Mouse (Mus musculus): ENCODE results near the gene E330017A01Rik. TPM values are rescaled to one million over a fixed set of nuclear protein-coding genes. Genes with fewer than 3 reads are reported as not detected.

Gene E330017A01Rik
- polyA plus RNA-seq, 1 experiment = not detected

GRCm38 (mm10) chr16:58623944-58624343 is 14.6 kb downstream of the E330017A01Rik start:
- Histone ChIP-seq H3K27ac (ENCODE audit: insufficient read depth, low read depth, low read length) (no peak overlapping the region), H3K27me3 (replicated peaks; ENCODE audit: control insufficient read depth, insufficient read depth, low read length) (no peaks in the 10 kb centered on the region), H3K4me3 (ENCODE audit: insufficient read depth, low read depth, low read length) (no peak overlapping the region), H3K36me3 (ENCODE audit: control insufficient read depth, insufficient read depth, low read length) (no peaks in the 10 kb centered on the region), H3K4me1 (ENCODE audit: control insufficient read depth, insufficient read depth, low read length) (no peaks in the 10 kb centered on the region)
- TF ChIP-seq POLR2A (IDR thresholded peaks at IDR 0.05; ENCODE audit: low read depth, low read length) (no peak), CTCF (conservative IDR thresholded peaks at IDR 0.05; ENCODE audit: insufficient read depth, insufficient read length, low read depth, low read length) (peak; percentile 54)
- DNase-seq = peak; percentile 66
- WGBS = 55% methylated on average over 6 of the region's 6 CpGs

GRCm38 (mm10) chr16:58623114-58623513 is 15.4 kb downstream of the E330017A01Rik start:
- TF ChIP-seq CTCF (conservative IDR thresholded peaks at IDR 0.05; ENCODE audit: insufficient read depth, insufficient read length, low read depth, low read length) (no peak), POLR2A (IDR thresholded peaks at IDR 0.05; ENCODE audit: low read depth, low read length) (no peak)
- WGBS = 56% methylated on average over 4 of the region's 4 CpGs
- Histone ChIP-seq H3K27me3 (replicated peaks; ENCODE audit: control insufficient read depth, insufficient read depth, low read length) (no peaks in the 10 kb centered on the region), H3K4me1 (ENCODE audit: control insufficient read depth, insufficient read depth, low read length) (no peaks in the 10 kb centered on the region), H3K36me3 (ENCODE audit: control insufficient read depth, insufficient read depth, low read length) (no peaks in the 10 kb centered on the region), H3K27ac (ENCODE audit: insufficient read depth, low read depth, low read length) (peak overlapping the region; percentile 72), H3K4me3 (ENCODE audit: insufficient read depth, low read depth, low read length) (no peak overlapping the region)
- DNase-seq = peak; percentile 56

GRCm38 (mm10) chr16:58622377-58622776 is 16.2 kb downstream of the E330017A01Rik start:
- Histone ChIP-seq H3K4me1 (ENCODE audit: control insufficient read depth, insufficient read depth, low read length) (no peaks in the 10 kb centered on the region), H3K36me3 (ENCODE audit: control insufficient read depth, insufficient read depth, low read length) (no peaks in the 10 kb centered on the region), H3K4me3 (ENCODE audit: insufficient read depth, low read depth, low read length) (no peak overlapping the region), H3K27me3 (replicated peaks; ENCODE audit: control insufficient read depth, insufficient read depth, low read length) (no peaks in the 10 kb centered on the region), H3K27ac (ENCODE audit: insufficient read depth, low read depth, low read length) (no peak overlapping the region)
- TF ChIP-seq POLR2A (IDR thresholded peaks at IDR 0.05; ENCODE audit: low read depth, low read length) (no peak), CTCF (conservative IDR thresholded peaks at IDR 0.05; ENCODE audit: insufficient read depth, insufficient read length, low read depth, low read length) (no peak)
- WGBS = 76% methylated on average over 3 of the region's 3 CpGs
- DNase-seq = no peak

- no peaks in the 10 kb centered on the region for H3K27me3 ChIP-seq (replicated peaks; ENCODE audit: control insufficient read depth, insufficient read depth, low read length)
- DNase-seq = no peak
- TF ChIP-seq CTCF (conservative IDR thresholded peaks at IDR 0.05; ENCODE audit: insufficient read depth, insufficient read length, low read depth, low read length) = no peak
- no peak overlapping the region for H3K27ac ChIP-seq (ENCODE audit: insufficient read depth, low read depth, low read length)
- H3K4me1 ChIP-seq (ENCODE audit: control insufficient read depth, insufficient read depth, low read length) = no peaks in the 10 kb centered on the region
- H3K4me3 ChIP-seq (ENCODE audit: insufficient read depth, low read depth, low read length) = no peak overlapping the region
- no peaks in the 10 kb centered on the region for H3K36me3 ChIP-seq (ENCODE audit: control insufficient read depth, insufficient read depth, low read length)
These were observed 21.2 kb downstream of the E330017A01Rik start for GRCm38 (mm10) chr16:58617346-58617745.

- H3K4me3 ChIP-seq (ENCODE audit: insufficient read depth, low read depth, low read length) = no peak within 1 kb of the TSS
- 96% methylated on average over 6 of the region's 6 CpGs for WGBS
- H3K27me3 ChIP-seq (replicated peaks; ENCODE audit: control insufficient read depth, insufficient read depth, low read length) = no peaks in the 10 kb centered on the region
- TF ChIP-seq POLR2A (IDR thresholded peaks at IDR 0.05; ENCODE audit: low read depth, low read length) (no peak), CTCF (conservative IDR thresholded peaks at IDR 0.05; ENCODE audit: insufficient read depth, insufficient read length, low read depth, low read length) (no peak)
- no peak for DNase-seq
- H3K4me1 ChIP-seq (ENCODE audit: control insufficient read depth, insufficient read depth, low read length) = no peaks in the 10 kb centered on the region
- H3K27ac ChIP-seq (ENCODE audit: insufficient read depth, low read depth, low read length) = no peak within 1 kb of the TSS
- no peaks in the 10 kb centered on the region for H3K36me3 ChIP-seq (ENCODE audit: control insufficient read depth, insufficient read depth, low read length)
These were observed 21.7 kb downstream of the E330017A01Rik start, which contains the start of gene Gm813 for GRCm38 (mm10) chr16:58616878-58617277. Gene Gm813 (minus strand): TSS chr16:58616978.

GRCm38 (mm10) chr16:58612969-58613368 is 25.6 kb downstream of the E330017A01Rik start:
- no peaks in the 10 kb centered on the region for H3K36me3 ChIP-seq (ENCODE audit: control insufficient read depth, insufficient read depth, low read length)
- H3K4me1 ChIP-seq (ENCODE audit: control insufficient read depth, insufficient read depth, low read length) = no peaks in the 10 kb centered on the region
- H3K4me3 ChIP-seq (ENCODE audit: insufficient read depth, low read depth, low read length) = no peak overlapping the region
- no peak for DNase-seq
- TF ChIP-seq POLR2A (IDR thresholded peaks at IDR 0.05; ENCODE audit: low read depth, low read length) (no peak), CTCF (conservative IDR thresholded peaks at IDR 0.05; ENCODE audit: insufficient read depth, insufficient read length, low read depth, low read length) (no peak)
- 55% methylated on average over 3 of the region's 3 CpGs for WGBS
- no peaks in the 10 kb centered on the region for H3K27me3 ChIP-seq (replicated peaks; ENCODE audit: control insufficient read depth, insufficient read depth, low read length)
- no peak overlapping the region for H3K27ac ChIP-seq (ENCODE audit: insufficient read depth, low read depth, low read length)

GRCm38 (mm10) chr16:58607101-58607500 is 31.4 kb downstream of the E330017A01Rik start:
- no peak overlapping the region for H3K4me3 ChIP-seq (ENCODE audit: insufficient read depth, low read depth, low read length)
- TF ChIP-seq POLR2A (IDR thresholded peaks at IDR 0.05; ENCODE audit: low read depth, low read length) = no peak
- WGBS = 74% methylated on average over 5 of the region's 5 CpGs
- no peaks in the 10 kb centered on the region for H3K27me3 ChIP-seq (replicated peaks; ENCODE audit: control insufficient read depth, insufficient read depth, low read length)
- no peak for DNase-seq
- H3K27ac ChIP-seq (ENCODE audit: insufficient read depth, low read depth, low read length) = no peak overlapping the region
- H3K4me1 ChIP-seq (ENCODE audit: control insufficient read depth, insufficient read depth, low read length) = no peaks in the 10 kb centered on the region
- no peaks in the 10 kb centered on the region for H3K36me3 ChIP-seq (ENCODE audit: control insufficient read depth, insufficient read depth, low read length)

GRCm38 (mm10) chr16:58604680-58605079 is 33.9 kb downstream of the E330017A01Rik start:
- Histone ChIP-seq H3K4me1 (ENCODE audit: control insufficient read depth, insufficient read depth, low read length) (no peaks in the 10 kb centered on the region), H3K4me3 (ENCODE audit: insufficient read depth, low read depth, low read length) (no peak overlapping the region), H3K27me3 (replicated peaks; ENCODE audit: control insufficient read depth, insufficient read depth, low read length) (no peaks in the 10 kb centered on the region), H3K27ac (ENCODE audit: insufficient read depth, low read depth, low read length) (no peak overlapping the region), H3K36me3 (ENCODE audit: control insufficient read depth, insufficient read depth, low read length) (no peaks in the 10 kb centered on the region)
- no peak for DNase-seq
- TF ChIP-seq CTCF (conservative IDR thresholded peaks at IDR 0.05; ENCODE audit: insufficient read depth, insufficient read length, low read depth, low read length) (no peak), POLR2A (IDR thresholded peaks at IDR 0.05; ENCODE audit: low read depth, low read length) (no peak)
